Mouse (Mus musculus): ENCODE measurements around the gene Mreg. TPM values are rescaled to one million over a fixed set of nuclear protein-coding genes. Genes with fewer than 3 reads are reported as not detected.

Gene Mreg
- total RNA-seq, 1 experiment from 2014 or later, result 0.05 TPM

DNA sequence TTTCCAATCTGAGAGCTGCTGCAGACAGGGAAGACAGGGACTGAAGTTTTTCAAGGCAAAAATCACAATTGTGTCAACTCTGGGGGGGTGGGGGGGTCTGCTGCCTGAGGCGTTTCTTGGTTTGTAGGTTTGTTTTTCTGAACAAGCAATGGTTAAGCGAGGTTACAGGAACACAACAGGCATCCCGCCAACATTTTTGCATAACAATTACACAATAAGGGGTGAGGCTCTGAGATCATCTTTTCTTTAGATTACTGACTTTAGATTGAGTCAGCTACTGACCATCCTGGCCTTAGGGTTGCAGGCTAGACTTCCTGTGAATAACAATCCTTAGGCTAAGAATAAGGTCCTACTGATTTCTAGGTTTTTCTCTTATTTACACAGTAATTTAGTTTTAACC lies 16.9 kb upstream of the Mreg start:
- ATAC-seq (replicated peaks; ENCODE audit: low read depth, poor library complexity, severe bottlenecking), result no peak

DNA sequence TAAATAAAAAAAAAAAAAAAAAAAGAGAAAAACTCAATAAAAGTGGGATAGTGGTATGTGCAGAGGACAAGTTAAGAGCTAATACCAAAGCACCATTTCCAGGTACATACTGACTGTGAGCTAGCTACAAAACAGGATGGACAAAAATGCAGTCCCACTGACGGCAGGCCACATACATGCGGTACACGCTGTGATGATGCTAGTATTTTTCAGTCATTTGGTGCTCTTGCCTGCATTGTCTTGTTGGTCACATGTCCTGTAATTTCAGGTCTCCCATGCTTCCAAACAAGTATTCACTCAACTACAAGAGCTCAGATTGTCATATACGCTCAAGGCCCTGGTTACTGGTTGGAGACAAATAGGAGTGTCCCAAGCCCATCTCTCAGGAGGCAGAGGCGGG lies 15.4 kb upstream of the Mreg start:
- no peak for ATAC-seq (replicated peaks; ENCODE audit: low read depth, poor library complexity, severe bottlenecking)

DNA sequence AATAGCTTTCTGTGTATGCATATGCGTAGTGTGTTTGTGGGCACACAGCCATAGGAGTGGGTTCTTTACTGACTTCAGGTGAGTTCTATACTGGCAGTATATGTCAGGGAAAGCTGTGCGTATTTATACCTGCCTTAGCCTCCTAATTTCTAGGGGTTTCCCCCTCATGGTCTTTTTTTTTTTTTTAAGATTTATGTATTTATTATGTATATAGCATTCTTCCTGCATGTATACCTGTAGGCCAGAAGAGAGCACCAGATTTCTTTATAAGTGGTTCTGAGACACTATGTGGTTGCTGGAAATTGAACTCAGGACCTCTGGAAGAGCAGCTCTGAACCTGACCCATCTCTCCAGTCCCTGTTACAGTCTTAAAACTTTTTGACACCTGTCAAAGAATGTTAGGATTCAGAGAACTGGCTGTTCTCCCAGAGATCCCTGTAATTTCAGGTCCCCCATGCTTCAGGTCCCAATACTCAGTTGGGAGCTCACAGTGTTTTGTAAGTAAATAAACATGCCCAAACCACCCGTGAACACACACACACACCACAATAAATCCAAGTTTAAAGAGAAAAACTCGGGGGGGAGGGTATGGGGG lies 14.9 kb upstream of the Mreg start:
- no peak for ATAC-seq (replicated peaks; ENCODE audit: low read depth, poor library complexity, severe bottlenecking)

DNA sequence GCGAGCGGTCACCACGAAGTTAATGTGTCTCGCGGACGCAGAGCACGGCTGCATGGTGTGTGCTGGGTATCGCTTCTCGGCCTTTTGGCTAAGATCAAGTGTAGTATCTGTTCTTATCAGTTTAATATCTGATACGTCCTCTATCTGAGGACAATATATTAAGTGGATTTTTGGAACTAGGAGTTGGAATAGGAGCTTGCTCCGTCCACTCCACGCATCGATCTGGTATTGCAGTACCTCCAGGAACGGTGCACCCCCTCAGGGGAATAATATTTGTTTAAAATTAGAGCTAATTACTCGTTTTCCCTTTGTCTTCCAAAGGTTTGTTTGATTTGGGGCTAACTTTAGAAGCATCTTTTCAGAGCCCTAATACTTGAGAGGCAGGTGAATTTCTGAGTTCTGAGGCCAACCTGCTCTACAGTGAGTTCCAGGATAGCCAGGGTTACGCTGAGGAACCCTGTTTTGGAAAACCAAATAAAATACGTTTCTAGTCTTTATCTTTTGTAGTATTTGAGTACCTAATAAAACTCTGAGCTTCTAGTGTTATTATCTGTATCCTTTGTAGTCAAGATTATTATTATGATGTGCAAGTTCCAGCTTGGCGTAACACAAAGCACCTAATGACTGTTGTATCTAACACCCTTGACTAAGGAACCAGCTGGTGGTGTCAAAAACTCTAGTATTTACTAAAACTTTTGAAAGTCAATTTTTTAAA lies 14.2 kb upstream of the Mreg start:
- ATAC-seq (replicated peaks; ENCODE audit: low read depth, poor library complexity, severe bottlenecking), result peak; percentile 61

DNA sequence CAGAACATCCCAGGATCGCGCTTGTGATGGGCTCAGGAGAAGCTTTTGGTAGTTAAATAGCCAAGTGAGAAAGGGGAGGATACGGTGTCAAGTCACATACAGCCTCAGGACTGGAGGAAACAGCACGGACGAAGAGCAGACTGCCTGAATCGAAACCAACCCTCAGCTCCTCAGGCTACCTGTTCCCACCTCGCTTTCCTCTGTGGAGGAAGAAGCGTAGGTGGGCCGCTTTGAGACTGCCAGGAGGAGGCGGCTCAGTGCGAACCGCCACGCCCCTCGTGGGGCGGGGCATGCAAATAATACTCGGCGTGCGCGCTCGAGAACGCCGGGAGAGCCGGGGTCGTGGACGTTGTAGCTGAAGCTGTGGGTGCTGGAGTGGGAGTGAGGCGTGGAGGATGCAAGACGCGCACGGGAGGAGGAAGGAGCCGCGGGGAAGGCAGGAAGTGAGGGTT lies 13.6 kb upstream of the Mreg start:
- peak; percentile 84 for ATAC-seq (replicated peaks; ENCODE audit: low read depth, poor library complexity, severe bottlenecking)

DNA sequence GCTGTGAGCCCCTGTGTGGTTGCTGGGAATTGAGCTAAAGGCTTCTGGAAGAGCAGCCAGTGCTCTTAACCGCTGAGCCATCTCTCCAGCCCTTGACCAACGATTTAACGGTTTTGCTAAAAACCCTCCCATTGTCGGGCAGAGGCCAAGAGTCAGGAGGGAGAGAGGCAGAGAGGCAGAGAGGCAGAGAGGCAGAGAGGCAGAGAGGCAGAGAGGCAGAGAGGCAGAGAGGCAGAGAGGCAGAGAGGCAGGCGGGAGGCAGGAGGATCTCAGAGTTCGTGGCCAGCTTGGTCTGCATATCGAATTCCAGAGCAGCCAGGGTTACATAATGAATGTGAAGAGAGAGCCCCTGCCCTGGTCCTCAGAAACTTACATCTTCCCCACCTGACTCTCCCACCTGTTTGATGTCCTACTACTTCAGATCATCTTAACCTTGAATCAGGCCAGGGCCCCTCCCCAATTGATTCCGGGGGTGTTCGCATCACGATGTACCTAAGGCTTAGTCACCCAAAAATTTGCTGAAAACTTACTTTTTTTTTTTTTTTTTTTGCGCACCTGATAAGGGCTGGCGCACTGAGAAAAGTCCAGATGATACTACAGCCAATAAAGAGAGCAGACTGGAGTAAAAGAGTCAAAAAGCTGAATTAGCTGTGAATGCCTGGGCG lies 13.1 kb upstream of the Mreg start:
- ATAC-seq (replicated peaks; ENCODE audit: low read depth, poor library complexity, severe bottlenecking), result no peak

DNA sequence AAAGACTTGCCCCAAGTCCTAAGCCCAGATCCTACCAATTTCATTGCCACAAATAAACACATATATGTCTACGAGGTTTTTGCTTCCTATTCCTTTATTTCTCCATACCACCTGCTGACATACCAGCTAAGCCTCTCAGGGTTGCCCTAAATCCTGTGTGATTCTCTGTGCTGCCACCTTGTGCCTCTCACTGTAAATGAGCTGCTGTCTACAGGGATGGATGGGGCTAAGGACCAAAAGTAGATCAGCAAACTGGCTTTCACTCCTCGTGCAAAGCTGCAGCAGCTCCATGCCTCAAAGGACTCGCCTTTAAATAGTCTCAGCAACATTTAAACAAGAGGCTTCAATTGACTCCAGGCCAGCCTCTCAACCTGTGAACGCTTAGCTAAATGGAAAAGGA lies 7.9 kb upstream of the Mreg start:
- ATAC-seq (replicated peaks; ENCODE audit: low read depth, poor library complexity, severe bottlenecking), result peak; percentile 72

DNA sequence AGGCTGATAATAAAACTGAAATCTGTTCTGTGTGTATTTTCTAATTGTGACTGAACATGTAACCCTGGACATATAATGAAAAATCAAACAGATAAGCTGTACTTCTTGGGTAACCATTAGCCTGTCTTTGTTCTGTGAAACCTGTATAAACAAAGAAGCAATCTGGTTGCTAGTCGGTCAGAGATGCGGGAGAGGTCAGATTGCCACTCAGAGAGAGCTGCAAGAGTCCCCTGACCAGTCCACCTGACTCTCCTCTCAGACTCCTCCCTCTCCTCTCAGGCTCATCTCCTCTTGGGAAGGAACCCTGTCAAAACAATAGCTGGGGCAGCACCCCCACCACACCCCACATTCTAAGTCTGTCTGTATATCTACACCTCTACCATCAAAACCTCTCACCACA lies 7.0 kb upstream of the Mreg start:
- ATAC-seq (replicated peaks; ENCODE audit: low read depth, poor library complexity, severe bottlenecking), result no peak

DNA sequence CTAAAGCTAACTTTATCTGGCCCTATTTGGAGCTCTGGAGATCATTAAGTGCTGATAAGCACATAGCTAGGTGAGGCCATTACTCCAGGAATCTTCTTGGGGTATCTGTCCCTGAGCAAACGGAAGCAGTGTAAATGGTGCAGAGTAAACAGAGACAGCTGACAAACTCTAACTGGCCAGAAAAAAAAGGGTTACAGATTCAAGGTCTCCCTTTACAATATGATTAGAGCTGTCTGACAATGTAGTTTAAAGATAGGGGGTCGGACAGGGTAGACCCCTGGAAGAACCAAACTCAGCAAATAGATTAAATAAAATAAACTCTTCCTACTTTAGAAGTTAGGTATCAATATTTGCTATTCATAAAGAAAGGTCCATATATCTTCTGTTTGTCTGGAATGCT lies 6.5 kb upstream of the Mreg start:
- no peak for ATAC-seq (replicated peaks; ENCODE audit: low read depth, poor library complexity, severe bottlenecking)

DNA sequence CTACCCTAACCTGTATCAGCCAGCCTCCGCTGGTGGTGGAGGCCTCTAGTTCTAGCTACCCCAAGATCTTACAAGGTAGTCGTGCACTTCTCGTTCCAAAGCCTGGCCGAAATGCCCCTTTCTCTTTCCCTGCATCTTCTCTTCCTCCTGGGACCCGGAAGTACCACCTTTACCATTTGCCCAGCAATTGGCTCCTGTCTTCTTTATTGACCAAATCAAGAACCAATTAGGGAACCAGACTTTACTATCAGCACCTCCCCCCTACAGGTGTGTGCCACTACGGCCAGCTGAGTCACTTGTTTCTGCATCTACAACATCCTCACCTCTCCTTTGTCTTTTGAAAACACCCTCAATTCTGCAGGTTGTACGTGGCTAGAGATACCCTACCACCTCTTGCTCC lies 4.7 kb upstream of the Mreg start:
- no peak for ATAC-seq (replicated peaks; ENCODE audit: low read depth, poor library complexity, severe bottlenecking)

DNA sequence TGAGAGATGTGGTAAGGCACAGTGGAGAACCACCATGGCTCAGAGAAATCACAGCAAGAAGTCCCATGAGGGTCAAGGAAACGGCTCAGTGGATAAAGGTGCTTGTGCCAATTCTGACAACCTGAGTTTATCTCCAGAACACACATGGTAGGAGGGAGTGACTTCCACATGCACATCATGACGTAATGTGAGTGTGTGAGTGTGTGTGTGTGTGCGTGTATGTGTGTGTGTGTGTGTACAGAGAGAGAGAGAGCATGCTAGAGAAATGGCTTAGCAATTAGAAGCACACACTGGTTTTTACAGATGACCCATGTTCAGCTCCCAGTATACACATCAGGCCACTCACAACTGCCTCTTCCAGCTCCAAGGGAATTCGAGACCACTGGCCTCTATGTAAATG lies 3.1 kb upstream of the Mreg start:
- no peak for ATAC-seq (replicated peaks; ENCODE audit: low read depth, poor library complexity, severe bottlenecking)

DNA sequence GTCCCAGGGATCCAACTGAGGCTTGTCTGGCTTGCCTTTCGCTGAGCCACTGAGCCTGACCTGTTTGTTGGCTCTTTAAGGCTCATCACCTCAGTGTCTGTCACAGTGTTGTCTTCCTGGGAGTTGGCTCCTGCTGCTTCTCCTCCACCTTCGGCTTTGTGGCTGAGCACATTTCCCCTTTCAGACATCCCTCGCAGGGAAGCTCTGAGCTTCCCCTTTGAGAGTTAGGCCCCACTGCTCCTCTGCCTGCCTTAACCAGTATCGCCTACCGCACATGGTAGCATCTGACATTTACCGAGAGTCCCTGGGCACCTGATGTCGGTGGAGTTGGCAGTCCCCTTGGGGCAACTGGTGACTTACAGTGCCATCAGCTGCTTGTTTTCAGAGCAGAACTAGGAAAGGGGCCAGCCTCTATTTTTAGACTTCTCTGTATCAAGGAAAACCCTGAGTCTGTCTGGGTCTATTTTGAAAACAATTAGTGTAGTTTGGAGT lies 2.4 kb upstream of the Mreg start:
- peak; percentile 76 for ATAC-seq (replicated peaks; ENCODE audit: low read depth, poor library complexity, severe bottlenecking)

DNA sequence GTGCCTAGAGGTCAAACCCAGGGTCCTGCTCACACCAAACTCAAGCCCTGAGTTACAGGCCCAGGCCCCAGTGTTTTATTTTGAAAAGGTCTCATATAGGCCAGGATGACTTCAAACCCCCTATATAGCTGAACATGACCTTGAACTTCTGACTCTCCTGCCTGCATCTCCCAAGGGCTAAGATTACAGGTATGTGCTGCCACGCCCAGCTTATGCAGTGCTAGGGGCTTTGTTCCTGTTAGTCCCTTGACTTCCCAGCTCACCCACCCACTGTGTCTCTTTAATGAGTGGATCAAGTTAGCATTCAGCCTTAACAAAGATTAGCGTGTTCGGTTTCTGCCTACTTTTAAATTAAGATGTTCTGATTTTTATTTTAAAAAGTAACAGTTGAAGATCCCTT lies 1.8 kb upstream of the Mreg start:
- no peak for ATAC-seq (replicated peaks; ENCODE audit: low read depth, poor library complexity, severe bottlenecking)

DNA sequence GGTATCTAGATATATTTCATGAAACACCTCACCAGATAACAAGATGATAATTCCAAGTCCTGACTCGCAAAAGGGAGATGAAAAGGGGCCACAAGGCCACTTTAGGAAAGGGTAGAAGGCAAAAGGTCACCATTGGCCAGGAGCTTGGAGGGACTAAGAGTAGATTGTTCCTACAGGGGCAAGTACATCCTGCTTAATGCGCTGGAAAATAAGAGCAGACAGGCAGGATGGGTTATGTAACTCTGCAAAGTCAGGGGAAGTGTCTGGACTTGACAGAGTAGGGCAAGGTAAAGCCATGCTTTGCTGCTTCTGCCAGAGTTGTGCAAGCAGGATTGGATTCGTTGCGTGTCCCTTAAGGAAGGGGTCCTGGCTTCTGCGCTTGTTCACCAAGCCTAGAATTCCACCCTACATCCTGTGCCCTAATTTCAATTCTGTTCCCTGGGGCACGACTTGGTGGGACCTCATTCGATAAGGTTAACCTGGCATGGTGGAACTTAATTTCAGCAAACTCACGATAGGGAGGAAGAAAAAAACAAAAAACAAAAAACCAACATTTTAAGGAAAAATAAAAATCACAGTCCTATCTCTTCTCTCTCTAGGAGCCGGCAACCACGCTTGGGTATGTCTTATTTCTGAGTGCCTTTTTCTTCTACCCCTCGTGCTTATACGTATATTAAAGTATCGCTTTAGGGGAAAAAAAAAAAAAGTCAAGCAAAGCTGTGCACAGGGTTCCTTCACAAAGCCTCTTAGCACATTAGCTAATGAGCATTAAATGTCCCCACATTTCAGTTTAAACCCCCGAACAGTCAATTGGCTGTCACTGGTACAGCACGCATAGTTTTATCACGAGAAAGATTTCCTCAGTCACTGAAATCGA lies 1.1 kb downstream of the Mreg start:
- ATAC-seq (replicated peaks; ENCODE audit: low read depth, poor library complexity, severe bottlenecking), result no peak

DNA sequence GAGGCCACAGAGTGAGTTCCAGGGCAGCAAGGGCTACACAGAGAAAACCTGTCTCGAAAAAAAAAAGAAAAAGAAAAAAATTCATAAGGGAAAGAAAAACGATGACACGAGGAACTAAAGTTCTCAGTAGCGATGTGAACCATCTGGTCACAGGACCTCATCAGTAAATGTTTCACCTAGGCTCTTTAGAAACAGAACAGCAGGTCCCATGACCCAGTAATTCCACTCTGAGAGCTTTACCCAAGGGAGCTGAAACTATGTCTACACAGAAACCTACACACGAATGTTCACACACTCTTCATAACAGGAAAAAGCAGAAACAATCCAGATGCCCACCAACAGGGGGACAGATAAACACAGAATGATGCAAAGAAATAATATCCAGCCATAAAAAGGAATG lies 4.0 kb downstream of the Mreg start:
- no peak for ATAC-seq (replicated peaks; ENCODE audit: low read depth, poor library complexity, severe bottlenecking)

DNA sequence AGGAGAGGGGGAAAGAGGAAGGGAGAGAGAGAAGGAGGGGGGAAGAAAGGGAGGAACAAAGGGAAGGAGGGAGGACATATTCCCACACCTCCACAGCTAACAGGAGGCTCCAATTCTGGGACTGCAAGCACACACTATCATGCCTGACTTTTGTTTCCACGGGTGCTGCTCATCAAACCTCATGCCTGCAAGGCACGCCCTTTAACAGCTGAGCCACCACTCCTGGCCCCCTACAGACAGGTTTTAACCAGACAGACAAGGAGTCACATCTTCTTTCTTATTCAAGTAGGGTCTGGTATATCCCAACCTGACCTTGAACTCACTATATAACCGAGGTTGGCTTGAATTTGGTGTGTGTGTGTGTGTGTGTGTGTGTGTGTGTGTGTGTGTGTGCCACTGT lies 7.0 kb downstream of the Mreg start:
- ATAC-seq (replicated peaks; ENCODE audit: low read depth, poor library complexity, severe bottlenecking), result no peak

DNA sequence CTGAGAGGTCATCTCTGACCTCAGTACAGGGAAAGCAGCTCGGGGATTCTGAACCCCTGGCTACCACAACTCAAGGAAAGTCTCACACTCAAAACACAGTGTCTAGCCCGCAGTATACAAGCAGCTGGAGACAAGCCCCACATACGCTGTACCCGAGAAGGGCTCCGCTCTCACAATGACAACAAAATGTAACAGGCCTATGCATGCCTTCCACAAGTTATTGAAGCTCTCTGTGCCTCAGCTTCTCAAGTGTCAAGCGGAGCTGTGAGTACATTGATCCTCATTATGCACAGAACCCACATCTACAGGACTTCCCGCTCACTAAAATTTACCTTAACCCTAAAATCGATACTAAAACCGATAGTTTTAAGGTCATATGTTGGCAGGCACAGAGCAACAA lies 8.9 kb downstream of the Mreg start:
- no peak for ATAC-seq (replicated peaks; ENCODE audit: low read depth, poor library complexity, severe bottlenecking)

DNA sequence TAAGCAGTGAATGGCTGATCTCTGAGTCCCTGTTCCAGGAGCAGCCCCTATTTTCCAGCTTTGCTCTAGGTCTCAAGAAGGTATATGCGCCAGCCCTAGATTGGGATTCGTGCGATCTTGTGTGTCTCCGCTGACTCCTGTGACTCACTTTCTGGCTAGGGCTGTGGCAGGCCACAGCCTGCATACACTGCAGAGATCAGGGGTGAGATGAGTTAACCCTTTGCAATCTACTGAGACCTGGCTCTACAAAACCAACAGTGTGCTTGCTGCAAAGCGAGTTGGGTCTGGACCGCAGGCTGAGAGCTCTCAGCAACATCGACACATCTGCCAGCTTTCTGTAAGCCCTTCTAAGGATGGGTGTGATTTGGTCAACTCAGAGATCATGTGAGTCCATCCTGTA lies 9.4 kb downstream of the Mreg start:
- no peak for ATAC-seq (replicated peaks; ENCODE audit: low read depth, poor library complexity, severe bottlenecking)

DNA sequence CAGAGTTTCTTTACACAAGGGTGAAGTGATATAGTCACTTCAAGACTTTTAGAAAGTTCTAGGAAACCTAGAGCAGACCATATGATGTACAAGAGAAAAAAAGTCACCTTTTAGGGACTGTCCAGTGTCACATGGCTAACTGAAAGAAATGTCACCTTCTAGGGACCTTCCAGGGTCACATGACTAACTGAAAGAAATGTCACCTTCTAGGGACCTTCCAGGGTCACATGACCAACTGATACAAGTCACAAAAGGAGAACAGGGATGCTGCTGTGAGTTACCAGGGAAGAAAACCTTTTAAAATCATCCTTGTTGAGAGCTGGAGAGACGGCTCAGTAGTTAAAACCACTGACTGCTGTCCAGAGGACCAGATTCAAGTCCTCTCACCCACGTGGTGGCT lies 10.0 kb downstream of the Mreg start:
- ATAC-seq (replicated peaks; ENCODE audit: low read depth, poor library complexity, severe bottlenecking), result no peak

DNA sequence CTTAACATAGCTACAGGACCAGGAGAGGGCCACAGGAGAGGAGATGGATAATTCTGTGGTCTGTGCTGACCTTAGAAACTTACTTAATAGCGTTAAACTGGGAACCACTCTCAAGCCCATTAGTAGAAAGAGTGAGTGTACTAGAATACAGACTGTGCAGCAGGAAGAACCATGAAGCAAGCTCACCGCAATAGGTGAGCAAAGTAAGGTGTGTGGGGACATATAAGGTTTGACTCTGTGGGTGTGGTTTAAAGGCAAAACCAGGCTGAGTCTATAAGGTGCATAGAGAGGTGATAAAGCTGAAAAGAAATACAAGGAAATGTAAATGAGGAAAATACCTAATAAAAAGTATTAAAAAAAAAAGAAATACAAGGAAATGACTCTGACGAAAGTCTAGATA lies 11.0 kb downstream of the Mreg start:
- ATAC-seq (replicated peaks; ENCODE audit: low read depth, poor library complexity, severe bottlenecking), result no peak

Measured in common myeloid progenitor, adult 5-6 weeks (primary cell).